Mouse (Mus musculus) lung, embryonic 16.5 days (tissue): ENCODE measurements around the gene Josd1. TPM values are rescaled to one million over a fixed set of nuclear protein-coding genes. Genes with fewer than 3 reads are reported as not detected.
"Not testable (repeated sequence)": the region's sequence is repeated elsewhere in the genome, so short reads cannot be mapped to it uniquely, and the experiment has no call there.

Source experiments
- ATAC-seq: fragments of 200-750 bp; cut with Nextera tagmentation; 2 replicates; pipeline ENCODE4 v1.8.0; 2017; ENCODE audit warnings: low read depth, mild to moderate bottlenecking, moderate library complexity
- H3K27ac ChIP-seq: fragments of 300-500 bp; sonication (generic); 2 replicates; pipeline ENCODE4 v1.5.1; 2014; ENCODE audit warnings: mild to moderate bottlenecking, control low read depth, low read length
- H3K27me3 ChIP-seq: fragments of 300-500 bp; sonication (generic); 2 replicates; pipeline ENCODE4 v1.6.1; 2014; ENCODE audit warnings: low read depth, low read length, mixed read lengths; ENCODE audit not compliant: control insufficient read depth, insufficient read depth
- H3K36me3 ChIP-seq: fragments of 300-500 bp; sonication (generic); 2 replicates; pipeline ENCODE4 v1.6.1; 2014; ENCODE audit warnings: low read length; ENCODE audit not compliant: control insufficient read depth, insufficient read depth
- H3K4me1 ChIP-seq: fragments of 300-500 bp; sonication (generic); replicated peaks from 2 replicates; pipeline ENCODE4 v1.6.1; 2014; ENCODE audit warnings: low read length, mixed read lengths; ENCODE audit not compliant: control insufficient read depth, insufficient read depth
- H3K4me2 ChIP-seq: fragments of 300-500 bp; sonication (generic); 2 replicates; pipeline ENCODE4 v1.6.1; 2014; ENCODE audit warnings: low read depth, low read length, control low read depth
- H3K4me3 ChIP-seq: fragments of 300-500 bp; sonication (generic); 2 replicates; pipeline ENCODE4 v1.5.1; 2014; ENCODE audit warnings: mild to moderate bottlenecking, low read length, control low read depth
- H3K9ac ChIP-seq: fragments of 300-500 bp; sonication (generic); 2 replicates; pipeline ENCODE4 v1.6.1; 2014; ENCODE audit warnings: low read length, control low read depth
- H3K9me3 ChIP-seq: fragments of 300-500 bp; sonication (generic); 2 replicates; pipeline ENCODE4 v1.6.1; 2016; ENCODE audit warnings: low read length; ENCODE audit not compliant: control insufficient read depth
- WGBS: fragments of 180-500 bp; shearing (Covaris S2); extraction: QIAGEN DNeasy Blood & Tissue Kit; methylation state at CpG from one replicate; pipeline ENCODE4 v1.1.7; 2014; 5-methylcytosine and 5-hydroxymethylcytosine counted together
- polyA plus RNA-seq: library from polyadenylated mRNA; unstranded; fragments of >200 nt; fragmentation: Nextera tagmentation; extraction: Ambion mirVana; gene quantifications from 2 replicates; pipeline ENCODE4 v1.2.1, GENCODE M21; 2015

Josd1 gene
- polyA plus RNA-seq, 1 experiment from 2014 or later, result 15.8 TPM

- no peak for ATAC-seq
- H3K27me3 ChIP-seq, result no peaks in the 10 kb centered on the region
- 91% methylated on average over 2 of the region's 2 CpGs for WGBS
- no peaks in the 10 kb centered on the region for H3K4me1 ChIP-seq
- peaks cover 30% of the 10 kb centered on the region for H3K36me3 ChIP-seq
- H3K9ac ChIP-seq, result no peak overlapping the region
- no peak overlapping the region for H3K27ac ChIP-seq
- H3K9me3 ChIP-seq, result no peaks in the 10 kb centered on the region
- no peak overlapping the region for H3K4me2 ChIP-seq
- H3K4me3 ChIP-seq, result no peak overlapping the region
These were observed 9.8 kb downstream of the Josd1 start for GRCm38 (mm10) chr15:79677936-79678335.

- WGBS, result 59% methylated on average over 11 of the region's 11 CpGs
- H3K4me1 ChIP-seq, H3K27ac ChIP-seq, H3K9me3 ChIP-seq, H3K9ac ChIP-seq, H3K27me3 ChIP-seq, ATAC-seq: not testable (repeated sequence)
- peaks cover 32% of the 10 kb centered on the region for H3K36me3 ChIP-seq
- peak overlapping the region; percentile 76 for H3K4me2 ChIP-seq
- H3K4me3 ChIP-seq, result peak overlapping the region; percentile 73
These were observed 15.8 kb downstream of the Josd1 start for GRCm38 (mm10) chr15:79671828-79672348.

- peaks cover 32% of the 10 kb centered on the region for H3K36me3 ChIP-seq
- peak; percentile 34 for ATAC-seq
These were observed 16.8 kb downstream of the Josd1 start for GRCm38 (mm10) chr15:79670972-79671299.

GRCm38 (mm10) chr15:79670249-79670971 lies 17.3 kb downstream of the Josd1 start, which contains the start of gene Tomm22:
TSS of gene Tomm22 (plus strand) at chr15:79670861.
- H3K36me3 ChIP-seq, result peaks cover 34% of the 10 kb centered on the region
- WGBS, result 17% methylated on average over 32 of the region's 33 CpGs
- no peaks in the 10 kb centered on the region for H3K9me3 ChIP-seq
- peak within 1 kb of the TSS; percentile 73 for H3K4me3 ChIP-seq
- peak; percentile 97 for ATAC-seq
- H3K4me2 ChIP-seq, result peak within 1 kb of the TSS; percentile 76
- peak within 1 kb of the TSS; percentile 86 for H3K9ac ChIP-seq
- no peaks in the 10 kb centered on the region for H3K27me3 ChIP-seq
- H3K4me1 ChIP-seq, result peaks cover 6% of the 10 kb centered on the region
- peak within 1 kb of the TSS; percentile 18; the same call in 1 of the 2 replicates for H3K27ac ChIP-seq

More at GRCm38 (mm10) chr15:79670972-79671299, 16.8 kb downstream of the Josd1 start:
- H3K27me3 ChIP-seq, result no peaks in the 10 kb centered on the region
- WGBS, result under 1% methylated on average over 34 of the region's 37 CpGs
- H3K27ac ChIP-seq, result peak overlapping the region; percentile 18; the same call in 1 of the 2 replicates
- H3K9me3 ChIP-seq, result no peaks in the 10 kb centered on the region
- peak overlapping the region; percentile 76 for H3K4me2 ChIP-seq
- H3K4me1 ChIP-seq, result peaks cover 6% of the 10 kb centered on the region
- H3K9ac ChIP-seq, result peak overlapping the region; percentile 86
- H3K4me3 ChIP-seq, result peak overlapping the region; percentile 73

GRCm38 (mm10) chr15:79669195-79669594 lies 18.5 kb downstream of the Josd1 start:
- Histone ChIP-seq H3K36me3 (peaks cover 22% of the 10 kb centered on the region), H3K9ac (no peak overlapping the region), H3K4me2 (no peak overlapping the region), H3K4me1 (peaks cover 6% of the 10 kb centered on the region), H3K9me3 (no peaks in the 10 kb centered on the region), H3K27me3 (no peaks in the 10 kb centered on the region), H3K27ac (no peak overlapping the region), H3K4me3 (no peak overlapping the region)
- 57% methylated on average over 10 of the region's 10 CpGs for WGBS
- ATAC-seq, result 0 out of 2 replicates have a peak, but pooled peaks have one; percentile 41

- ATAC-seq, result no peak
- no peaks in the 10 kb centered on the region for H3K27me3 ChIP-seq
- H3K4me1 ChIP-seq, result peaks cover 2% of the 10 kb centered on the region
- H3K4me3 ChIP-seq, result no peak overlapping the region
- no peaks in the 10 kb centered on the region for H3K9me3 ChIP-seq
- peaks cover 10% of the 10 kb centered on the region for H3K36me3 ChIP-seq
- H3K4me2 ChIP-seq, result no peak overlapping the region
- WGBS, result 86% methylated on average over 8 of the region's 8 CpGs
- H3K9ac ChIP-seq, result no peak overlapping the region
- H3K27ac ChIP-seq, result no peak overlapping the region
These were observed 23.1 kb downstream of the Josd1 start for GRCm38 (mm10) chr15:79664666-79665065.

GRCm38 (mm10) chr15:79661852-79662251 lies 25.9 kb downstream of the Josd1 start:
- Histone ChIP-seq H3K27ac (no peak overlapping the region), H3K9ac (no peak overlapping the region), H3K9me3 (no peaks in the 10 kb centered on the region), H3K4me2 (no peak overlapping the region), H3K27me3 (no peaks in the 10 kb centered on the region), H3K4me3 (no peak overlapping the region), H3K4me1 (peaks cover 5% of the 10 kb centered on the region), H3K36me3 (peaks cover 10% of the 10 kb centered on the region)
- no peak for ATAC-seq
- WGBS, result 73% methylated on average over 4 of the region's 4 CpGs

- Histone ChIP-seq H3K27ac (peak within 1 kb of the TSS; percentile 88), H3K4me1 (peaks cover 5% of the 10 kb centered on the region), H3K9ac (peak within 1 kb of the TSS; percentile 90), H3K36me3 (0 out of 2 replicates have a peak, but pooled peaks cover 2% of the 10 kb centered on the region), H3K4me3 (peak within 1 kb of the TSS; percentile 85), H3K4me2 (peak within 1 kb of the TSS; percentile 97), H3K27me3 (no peaks in the 10 kb centered on the region), H3K9me3 (no peaks in the 10 kb centered on the region)
- ATAC-seq, result peak; percentile 92
- under 1% methylated on average over 55 of the region's 55 CpGs for WGBS
These were observed 29.0 kb downstream of the Josd1 start, which contains the start of the genes Fam227a and Cby1 for GRCm38 (mm10) chr15:79658531-79659375. TSS of gene Fam227a (minus strand) at chr15:79658956. TSS of gene Cby1 (plus strand) at chr15:79659199.
